Mouse (Mus musculus) brain, embryonic 14.5 days (tissue): ENCODE measurements around the gene Stab1. TPM values are rescaled to one million over a fixed set of nuclear protein-coding genes. Genes with fewer than 3 reads are reported as not detected.

ENCODE experiments used
- DNase-seq: peaks from one replicate; pipeline ENCODE4 v3.0.0-alpha.2; 2011; ENCODE audit warnings: low read depth
- CTCF ChIP-seq: fragments of 200-500 bp; IDR thresholded peaks from 2 replicates; pipeline ENCODE4 v1.5.1; 2012; ENCODE audit warnings: inconsistent platforms, mild to moderate bottlenecking, moderate library complexity, borderline replicate concordance; ENCODE audit not compliant: insufficient read depth, insufficient read length; ENCODE audit errors: extremely low read depth
- POLR2A ChIP-seq: fragments of 200-500 bp; IDR thresholded peaks from 2 replicates; pipeline ENCODE4 v1.6.1; 2012; ENCODE audit warnings: mild to moderate bottlenecking, inconsistent platforms, borderline replicate concordance; ENCODE audit not compliant: poor library complexity, insufficient read depth, insufficient read length, severe bottlenecking; ENCODE audit errors: extremely low read depth
- polyA plus RNA-seq: library from polyadenylated mRNA; depleted of rRNA; stranded (reverse); fragments of >200 nt; gene quantifications from 2 replicates; pipeline ENCODE4 v1.2.3, GENCODE M21; 2012; rRNA removed

Stab1 gene
- polyA plus RNA-seq, 1 experiment: 35.1 TPM

GRCm38 (mm10) chr14:31110613-31111012, 57.8 kb downstream of the Stab1 start:
- TF ChIP-seq CTCF (no peak), POLR2A (no peak)

GRCm38 (mm10) chr14:31105156-31105555, 63.3 kb downstream of the Stab1 start:
- DNase-seq: no peak
- no peak for TF ChIP-seq CTCF
- no peak for TF ChIP-seq POLR2A

More at GRCm38 (mm10) chr14:31110613-31111012, 57.8 kb downstream of the Stab1 start:
- DNase-seq: no peak

GRCm38 (mm10) chr14:31089918-31090317, 78.5 kb downstream of the Stab1 start:
- no peak for TF ChIP-seq CTCF
- no peak for TF ChIP-seq POLR2A
- no peak for DNase-seq

Other genes starting within 250 kb of the Stab1 start
- 0.47 and 1.7 TPM in 2 replicates for gene Itih3, start 244.9 kb downstream of the Stab1 start, polyA plus RNA-seq
- 0.03 TPM in 1 of 2 replicates, not detected in the other for gene Itih1, start 225.4 kb downstream of the Stab1 start, polyA plus RNA-seq
- 11.1 and 13.3 TPM in 2 replicates for gene Nek4, start 217.3 kb downstream of the Stab1 start, polyA plus RNA-seq
- 100 and 116 TPM in 2 replicates for gene Glt8d1, start 167.2 kb downstream of the Stab1 start, polyA plus RNA-seq
- 203 and 258 TPM in 2 replicates for gene Spcs1, start 167.0 kb downstream of the Stab1 start, polyA plus RNA-seq
- gene Pbrm1, start 149.5 kb downstream of the Stab1 start, polyA plus RNA-seq: 40.4 and 48.8 TPM in 2 replicates
- 60.1 and 76.3 TPM in 2 replicates for gene Gnl3, start 149.5 kb downstream of the Stab1 start, polyA plus RNA-seq
- 31.2 and 46.2 TPM in 2 replicates for gene Smim4, start 39.7 kb downstream of the Stab1 start, polyA plus RNA-seq
- gene Nt5dc2, start 37.6 kb downstream of the Stab1 start, polyA plus RNA-seq: 369 and 407 TPM in 2 replicates
- 4.6 and 6.3 TPM in 2 replicates for gene Tnnc1, start 39.7 kb upstream of the Stab1 start, polyA plus RNA-seq
- gene Nisch, start 48.3 kb upstream of the Stab1 start, polyA plus RNA-seq: 362 and 506 TPM in 2 replicates
- 1.7 and 2.7 TPM in 2 replicates for gene Sema3g, start 49.2 kb upstream of the Stab1 start, polyA plus RNA-seq
- 7.4 and 8.7 TPM in 2 replicates for gene Phf7, start 82.7 kb upstream of the Stab1 start, polyA plus RNA-seq
- 136 and 158 TPM in 2 replicates for gene Bap1, start 82.8 kb upstream of the Stab1 start, polyA plus RNA-seq
- 7.1 and 7.5 TPM in 2 replicates for gene Dnah1, start 155.3 kb upstream of the Stab1 start, polyA plus RNA-seq
- 61.6 and 67.7 TPM in 2 replicates for gene Capn7, start 168.0 kb upstream of the Stab1 start, polyA plus RNA-seq